Mouse (Mus musculus) liver, postnatal 0 days (tissue): ENCODE data around the gene Gm49387.

Source experiments
- CTCF ChIP-seq: sonication (generic); IDR thresholded peaks from 2 replicates; pipeline ENCODE4 v1.5.1; 2016; ENCODE audit warnings: antibody characterized with exemption, low read depth
- EP300 ChIP-seq: IDR thresholded peaks from 2 replicates; pipeline ENCODE4 v1.6.1; 2016; ENCODE audit warnings: antibody characterized with exemption, low read depth, mild to moderate bottlenecking

DNA sequence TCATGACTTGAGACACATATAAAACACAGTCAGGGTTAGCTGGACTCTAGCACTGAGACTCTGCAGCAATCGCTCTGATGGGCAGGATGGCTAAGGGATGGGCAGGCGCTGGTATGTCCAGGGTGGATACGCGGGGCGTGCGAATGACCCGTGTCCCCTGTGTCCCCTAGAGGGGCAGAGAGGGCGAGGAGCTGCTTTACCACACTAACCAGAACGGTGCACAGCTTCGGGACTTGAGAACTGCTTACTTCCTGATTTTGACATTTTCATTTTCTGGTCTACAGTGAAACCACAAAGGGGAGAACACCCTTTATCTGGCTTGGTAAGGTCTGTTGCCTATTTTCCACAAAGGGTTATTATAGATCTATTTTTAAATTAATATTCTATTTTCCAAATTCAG is 45.0 kb upstream of the Gm49387 start:
- no peak for TF ChIP-seq EP300
- no peak for TF ChIP-seq CTCF
